Mouse (Mus musculus): Measurements from ENCODE around the gene Zfp180.

GRCm38 (mm10) chr7:24133425-24133995 is 51.8 kb downstream of the Zfp180 start:
- no peak for TF ChIP-seq CTCF (IDR thresholded peaks at IDR 0.05 in 2 of 3, conservative IDR thresholded peaks at IDR 0.05 in 1 of 3; ENCODE audit: control insufficient read depth in 1 of 3, insufficient read depth in 1 of 3, low read depth in 2 of 3, low read length in 3 of 3, poor library complexity in 1 of 3, severe bottlenecking in 1 of 3)
- no peak for TF ChIP-seq POLR2A (IDR thresholded peaks at IDR 0.05; ENCODE audit: control insufficient read depth in 1 of 2, insufficient read depth in 1 of 2, low read depth in 1 of 2, low read length in 2 of 2, poor library complexity in 1 of 2)
- TF ChIP-seq TAL1 (IDR thresholded peaks at IDR 0.05; ENCODE audit: low read length), result no peak
- no peak for TF ChIP-seq EP300 (IDR thresholded peaks at IDR 0.05; ENCODE audit: low read depth in 1 of 2, low read length in 2 of 2)
- no peak for TF ChIP-seq BHLHE40 (IDR thresholded peaks at IDR 0.05; ENCODE audit: borderline replicate concordance, low read depth, low read length)
- no peak for TF ChIP-seq HCFC1 (IDR thresholded peaks at IDR 0.05; ENCODE audit: low read depth, low read length)

Measured in MEL (cell line).